In the genomic region with DNA sequence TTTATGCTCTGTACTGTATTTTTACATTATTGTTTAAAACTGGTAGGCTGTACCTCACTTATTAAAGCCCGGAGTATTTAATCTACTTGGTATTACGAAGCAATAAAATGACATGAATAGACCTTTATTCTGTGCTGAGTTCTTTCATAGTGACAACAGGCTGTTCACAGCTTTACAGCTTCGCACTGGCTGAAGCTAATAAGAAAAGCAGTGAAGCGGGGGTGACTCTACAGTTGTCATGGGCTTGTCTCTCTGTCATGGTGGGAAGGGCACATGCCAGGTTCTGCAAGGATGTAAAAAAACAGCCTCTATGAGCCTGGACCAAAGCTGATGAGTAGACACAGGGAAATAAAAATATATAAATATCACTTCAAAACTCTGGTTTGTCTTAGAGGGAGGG, we compare ENCODE assay signal across 24 mouse cellular contexts. TPM values are rescaled to one million over a fixed set of nuclear protein-coding genes. Genes with fewer than 3 reads are reported as not detected.
"Had no signal": no experiment of that assay in that cellular context is flagged by ENCODE, and none has a peak within 500 bp of the region (broad histone marks: within the 10 kb centered on the region; RNA-seq: fewer than 3 reads in every experiment).

No protein-coding gene starts in this region.

- DNase-seq: kidney, adult 18-20 months; kidney, postnatal 25 days; layer of hippocampus, adult 9-11 months; liver; lung, adult 18-20 months; lung, postnatal 10 days; lung, postnatal 36 days; thymus, adult 2 months; thymus, postnatal 14 days; thymus, postnatal 4 days had no signal

- H3K4me3 ChIP-seq: layer of hippocampus, adult 2 months; limb, embryonic 10.5 days; limb, embryonic 13.5 days; liver, embryonic 12.5 days; liver, embryonic 15.5 days; lung, embryonic 15.5 days; megakaryocyte, embryonic 14.5 days; midbrain, embryonic 12.5 days; neural tube, embryonic 12.5 days had no signal

- H3K9me3 ChIP-seq: limb, embryonic 10.5 days; limb, embryonic 13.5 days; liver, embryonic 12.5 days; liver, embryonic 15.5 days; lung, embryonic 15.5 days; megakaryocyte, embryonic 14.5 days; midbrain, embryonic 12.5 days; neural tube, embryonic 12.5 days had no signal

- H3K27me3 ChIP-seq: limb, embryonic 13.5 days; liver, embryonic 12.5 days; liver, embryonic 15.5 days; lung, embryonic 15.5 days; megakaryocyte, embryonic 14.5 days; midbrain, embryonic 12.5 days; neural tube, embryonic 12.5 days had no signal

- H3K9ac ChIP-seq: limb, embryonic 13.5 days; liver, embryonic 12.5 days; liver, embryonic 15.5 days; lung, embryonic 15.5 days; midbrain, embryonic 12.5 days; neural tube, embryonic 12.5 days had no signal

- H3K27ac ChIP-seq: kidney, postnatal 0 days; layer of hippocampus, adult 2 months; limb, embryonic 10.5 days; limb, embryonic 13.5 days; liver, embryonic 12.5 days; liver, embryonic 15.5 days; lung, embryonic 15.5 days; midbrain, embryonic 12.5 days; neural tube, embryonic 12.5 days had no signal

- H3K4me2 ChIP-seq: limb, embryonic 13.5 days; liver, embryonic 12.5 days; liver, embryonic 15.5 days; lung, embryonic 15.5 days; midbrain, embryonic 12.5 days; neural tube, embryonic 12.5 days had no signal

- H3K36me3 ChIP-seq: lung, embryonic 15.5 days; midbrain, embryonic 12.5 days; neural tube, embryonic 12.5 days had no signal

- H3K4me1 ChIP-seq: limb, embryonic 10.5 days; limb, embryonic 13.5 days; liver, embryonic 12.5 days; liver, embryonic 15.5 days; lung, embryonic 15.5 days; megakaryocyte, embryonic 14.5 days; midbrain, embryonic 12.5 days; neural tube, embryonic 12.5 days had no signal

- ATAC-seq: liver, embryonic 12.5 days had no signal

RNA-seq across cellular contexts. Expression of gene Col10a1, which starts 7.2 kb away (rescaled TPM):
- total RNA-seq: layer of hippocampus, adult 2 months had no signal
- polyA plus RNA-seq: large intestine, adult 2 months; small intestine, adult 2 months; spleen, adult 2 months; testis, adult 2 months had no signal
